Mouse (Mus musculus) neural tube, postnatal 0 days (tissue): ENCODE data around the gene Twsg1. TPM values are rescaled to one million over a fixed set of nuclear protein-coding genes. Genes with fewer than 3 reads are reported as not detected.

ENCODE experiments used
- polyA plus RNA-seq: library from polyadenylated mRNA; unstranded; fragments of >200 nt; fragmentation: Nextera tagmentation; extraction: Ambion mirVana; gene quantifications from 2 replicates; pipeline ENCODE4 v1.2.1, GENCODE M21; 2015

Gene Twsg1
- polyA plus RNA-seq, result 39.1 and 39.9 TPM in 2 replicates

GRCm38 (mm10) chr17:65950622-65951404 is at the start of gene Twsg1:
Twsg1 (minus strand) TSS chr17:65951226.

GRCm38 (mm10) chr17:65885697-65886529 is 65.1 kb downstream of the Twsg1 start, which contains the start of gene Ralbp1:
Ralbp1 (minus strand) TSS chr17:65885798.

Other genes starting within 250 kb of the Twsg1 start
- 53.1 and 53.6 TPM in 2 replicates for gene Rab31, start 178.5 kb downstream of the Twsg1 start, polyA plus RNA-seq
- 24.3 and 25.6 TPM in 2 replicates for gene Ppp4r1, start 168.7 kb downstream of the Twsg1 start, polyA plus RNA-seq
- gene Ralbp1, start 65.4 kb downstream of the Twsg1 start, polyA plus RNA-seq, result 65.1 and 76.3 TPM in 2 replicates
- 157 and 169 TPM in 2 replicates for gene Ankrd12, start 125.9 kb upstream of the Twsg1 start, polyA plus RNA-seq
- gene Ndufv2, start 150.3 kb upstream of the Twsg1 start, polyA plus RNA-seq, result 509 and 523 TPM in 2 replicates
- 35.0 and 42.7 TPM in 2 replicates for gene Washc1, start 160.3 kb upstream of the Twsg1 start, polyA plus RNA-seq
- 3.8 and 4.5 TPM in 2 replicates for gene Ddx11, start 172.3 kb upstream of the Twsg1 start, polyA plus RNA-seq